Mouse (Mus musculus): ENCODE measurements around the gene Arid5b. TPM values are rescaled to one million over a fixed set of nuclear protein-coding genes. Genes with fewer than 3 reads are reported as not detected.

Arid5b gene
- polyA plus RNA-seq, 1 experiment from 2014 or later = 34.0 TPM

GRCm38 (mm10) chr10:68081712-68082111 lies 196.8 kb downstream of the Arid5b start:
- WGBS = 55% methylated on average over 6 of the region's 6 CpGs
- Histone ChIP-seq H3K4me1 (ENCODE audit: insufficient read depth, low read length) (peaks cover 3% of the 10 kb centered on the region; the same call in 1 of the 2 replicates), H3K9ac (replicated peaks; ENCODE audit: low read length) (no peak overlapping the region), H3K27ac (ENCODE audit: low read length) (no peak overlapping the region), H3K4me3 (ENCODE audit: low read length) (no peak overlapping the region), H3K36me3 (ENCODE audit: insufficient read depth, low read length) (no peaks in the 10 kb centered on the region), H3K9me3 (ENCODE audit: low read length) (peaks cover 5% of the 10 kb centered on the region; the same call in 1 of the 2 replicates), H3K4me2 (replicated peaks; ENCODE audit: low read depth, low read length) (no peak overlapping the region), H3K27me3 (ENCODE audit: insufficient read depth, low read length) (no peaks in the 10 kb centered on the region)
- no peak for ATAC-seq (ENCODE audit: low FRiP score, low TSS enrichment)

GRCm38 (mm10) chr10:68079910-68080670 lies 198.4 kb downstream of the Arid5b start:
- H3K27me3 ChIP-seq (ENCODE audit: insufficient read depth, low read length) = no peaks in the 10 kb centered on the region
- H3K4me1 ChIP-seq (ENCODE audit: insufficient read depth, low read length) = peaks cover 3% of the 10 kb centered on the region; the same call in 1 of the 2 replicates
- peaks cover 5% of the 10 kb centered on the region; the same call in 1 of the 2 replicates for H3K9me3 ChIP-seq (ENCODE audit: low read length)
- no peak overlapping the region for H3K27ac ChIP-seq (ENCODE audit: low read length)
- no peak for ATAC-seq (ENCODE audit: low FRiP score, low TSS enrichment)
- no peaks in the 10 kb centered on the region for H3K36me3 ChIP-seq (ENCODE audit: insufficient read depth, low read length)
- H3K4me2 ChIP-seq (replicated peaks; ENCODE audit: low read depth, low read length) = no peak overlapping the region
- no peak overlapping the region for H3K9ac ChIP-seq (replicated peaks; ENCODE audit: low read length)
- 80% methylated on average over 10 of the region's 10 CpGs for WGBS
- H3K4me3 ChIP-seq (ENCODE audit: low read length) = no peak overlapping the region

GRCm38 (mm10) chr10:68078708-68079107 lies 199.8 kb downstream of the Arid5b start:
- Histone ChIP-seq H3K4me2 (replicated peaks; ENCODE audit: low read depth, low read length) (no peak overlapping the region), H3K4me1 (ENCODE audit: insufficient read depth, low read length) (peaks cover 7% of the 10 kb centered on the region; the same call in 1 of the 2 replicates), H3K4me3 (ENCODE audit: low read length) (no peak overlapping the region), H3K9me3 (ENCODE audit: low read length) (peaks cover 5% of the 10 kb centered on the region; the same call in 1 of the 2 replicates), H3K27ac (ENCODE audit: low read length) (no peak overlapping the region), H3K9ac (replicated peaks; ENCODE audit: low read length) (no peak overlapping the region), H3K36me3 (ENCODE audit: insufficient read depth, low read length) (no peaks in the 10 kb centered on the region), H3K27me3 (ENCODE audit: insufficient read depth, low read length) (no peaks in the 10 kb centered on the region)
- WGBS = 95% methylated on average over 3 of the region's 3 CpGs
- ATAC-seq (ENCODE audit: low FRiP score, low TSS enrichment) = no peak

GRCm38 (mm10) chr10:68075181-68075580 lies 203.4 kb downstream of the Arid5b start:
- ATAC-seq (ENCODE audit: low FRiP score, low TSS enrichment) = no peak
- Histone ChIP-seq H3K9me3 (ENCODE audit: low read length) (peaks cover 5% of the 10 kb centered on the region; the same call in 1 of the 2 replicates), H3K27me3 (ENCODE audit: insufficient read depth, low read length) (no peaks in the 10 kb centered on the region), H3K36me3 (ENCODE audit: insufficient read depth, low read length) (no peaks in the 10 kb centered on the region), H3K4me2 (replicated peaks; ENCODE audit: low read depth, low read length) (no peak overlapping the region), H3K4me1 (ENCODE audit: insufficient read depth, low read length) (peaks cover 4% of the 10 kb centered on the region; the same call in 1 of the 2 replicates), H3K27ac (ENCODE audit: low read length) (no peak overlapping the region), H3K4me3 (ENCODE audit: low read length) (no peak overlapping the region), H3K9ac (replicated peaks; ENCODE audit: low read length) (no peak overlapping the region)
- 88% methylated on average over 5 of the region's 5 CpGs for WGBS

GRCm38 (mm10) chr10:68074291-68074690 lies 204.2 kb downstream of the Arid5b start:
- H3K36me3 ChIP-seq (ENCODE audit: insufficient read depth, low read length) = no peaks in the 10 kb centered on the region
- no peak overlapping the region for H3K4me3 ChIP-seq (ENCODE audit: low read length)
- no peak for ATAC-seq (ENCODE audit: low FRiP score, low TSS enrichment)
- 83% methylated on average over 12 of the region's 12 CpGs for WGBS
- H3K4me1 ChIP-seq (ENCODE audit: insufficient read depth, low read length) = peaks cover 4% of the 10 kb centered on the region; the same call in 1 of the 2 replicates
- no peaks in the 10 kb centered on the region for H3K27me3 ChIP-seq (ENCODE audit: insufficient read depth, low read length)
- no peak overlapping the region for H3K4me2 ChIP-seq (replicated peaks; ENCODE audit: low read depth, low read length)
- no peak overlapping the region for H3K9ac ChIP-seq (replicated peaks; ENCODE audit: low read length)
- H3K27ac ChIP-seq (ENCODE audit: low read length) = no peak overlapping the region
- H3K9me3 ChIP-seq (ENCODE audit: low read length) = peaks cover 5% of the 10 kb centered on the region; the same call in 1 of the 2 replicates

GRCm38 (mm10) chr10:68072626-68073025 lies 205.9 kb downstream of the Arid5b start:
- H3K36me3 ChIP-seq (ENCODE audit: insufficient read depth, low read length) = no peaks in the 10 kb centered on the region
- H3K27ac ChIP-seq (ENCODE audit: low read length) = no peak overlapping the region
- WGBS = 91% methylated on average over 4 of the region's 4 CpGs
- no peak overlapping the region for H3K4me2 ChIP-seq (replicated peaks; ENCODE audit: low read depth, low read length)
- H3K9ac ChIP-seq (replicated peaks; ENCODE audit: low read length) = no peak overlapping the region
- ATAC-seq (ENCODE audit: low FRiP score, low TSS enrichment) = no peak
- H3K4me1 ChIP-seq (ENCODE audit: insufficient read depth, low read length) = peaks cover 4% of the 10 kb centered on the region; the same call in 1 of the 2 replicates
- H3K4me3 ChIP-seq (ENCODE audit: low read length) = no peak overlapping the region
- no peaks in the 10 kb centered on the region for H3K9me3 ChIP-seq (ENCODE audit: low read length)
- H3K27me3 ChIP-seq (ENCODE audit: insufficient read depth, low read length) = no peaks in the 10 kb centered on the region

GRCm38 (mm10) chr10:68071041-68071440 lies 207.5 kb downstream of the Arid5b start:
- no peak overlapping the region for H3K4me2 ChIP-seq (replicated peaks; ENCODE audit: low read depth, low read length)
- ATAC-seq (ENCODE audit: low FRiP score, low TSS enrichment) = no peak
- no peaks in the 10 kb centered on the region for H3K27me3 ChIP-seq (ENCODE audit: insufficient read depth, low read length)
- H3K27ac ChIP-seq (ENCODE audit: low read length) = no peak overlapping the region
- no peak overlapping the region for H3K9ac ChIP-seq (replicated peaks; ENCODE audit: low read length)
- H3K4me1 ChIP-seq (ENCODE audit: insufficient read depth, low read length) = peaks cover 4% of the 10 kb centered on the region; the same call in 1 of the 2 replicates
- H3K36me3 ChIP-seq (ENCODE audit: insufficient read depth, low read length) = no peaks in the 10 kb centered on the region
- no peak overlapping the region for H3K4me3 ChIP-seq (ENCODE audit: low read length)
- WGBS = 89% methylated on average over 7 of the region's 7 CpGs
- H3K9me3 ChIP-seq (ENCODE audit: low read length) = no peaks in the 10 kb centered on the region

GRCm38 (mm10) chr10:68068426-68068825 lies 210.1 kb downstream of the Arid5b start:
- H3K4me1 ChIP-seq (ENCODE audit: insufficient read depth, low read length) = peaks cover 4% of the 10 kb centered on the region; the same call in 1 of the 2 replicates
- H3K4me2 ChIP-seq (replicated peaks; ENCODE audit: low read depth, low read length) = no peak overlapping the region
- ATAC-seq (ENCODE audit: low FRiP score, low TSS enrichment) = no peak
- no peak overlapping the region for H3K4me3 ChIP-seq (ENCODE audit: low read length)
- no peaks in the 10 kb centered on the region for H3K27me3 ChIP-seq (ENCODE audit: insufficient read depth, low read length)
- H3K36me3 ChIP-seq (ENCODE audit: insufficient read depth, low read length) = no peaks in the 10 kb centered on the region
- H3K9ac ChIP-seq (replicated peaks; ENCODE audit: low read length) = no peak overlapping the region
- H3K9me3 ChIP-seq (ENCODE audit: low read length) = no peaks in the 10 kb centered on the region
- WGBS = 88% methylated on average over 8 of the region's 8 CpGs
- H3K27ac ChIP-seq (ENCODE audit: low read length) = no peak overlapping the region

GRCm38 (mm10) chr10:68067961-68068360 lies 210.6 kb downstream of the Arid5b start:
- no peak overlapping the region for H3K9ac ChIP-seq (replicated peaks; ENCODE audit: low read length)
- H3K4me1 ChIP-seq (ENCODE audit: insufficient read depth, low read length) = peaks cover 4% of the 10 kb centered on the region; the same call in 1 of the 2 replicates
- 79% methylated on average over 5 of the region's 5 CpGs for WGBS
- no peak overlapping the region for H3K27ac ChIP-seq (ENCODE audit: low read length)
- H3K36me3 ChIP-seq (ENCODE audit: insufficient read depth, low read length) = no peaks in the 10 kb centered on the region
- H3K4me3 ChIP-seq (ENCODE audit: low read length) = no peak overlapping the region
- H3K27me3 ChIP-seq (ENCODE audit: insufficient read depth, low read length) = no peaks in the 10 kb centered on the region
- no peak overlapping the region for H3K4me2 ChIP-seq (replicated peaks; ENCODE audit: low read depth, low read length)
- ATAC-seq (ENCODE audit: low FRiP score, low TSS enrichment) = no peak
- no peaks in the 10 kb centered on the region for H3K9me3 ChIP-seq (ENCODE audit: low read length)

GRCm38 (mm10) chr10:68066173-68066572 lies 212.4 kb downstream of the Arid5b start:
- Histone ChIP-seq H3K36me3 (ENCODE audit: insufficient read depth, low read length) (no peaks in the 10 kb centered on the region), H3K9ac (replicated peaks; ENCODE audit: low read length) (no peak overlapping the region), H3K4me2 (replicated peaks; ENCODE audit: low read depth, low read length) (no peak overlapping the region), H3K4me1 (ENCODE audit: insufficient read depth, low read length) (peaks cover 5% of the 10 kb centered on the region; the same call in 1 of the 2 replicates), H3K4me3 (ENCODE audit: low read length) (no peak overlapping the region), H3K27me3 (ENCODE audit: insufficient read depth, low read length) (no peaks in the 10 kb centered on the region), H3K9me3 (ENCODE audit: low read length) (no peaks in the 10 kb centered on the region), H3K27ac (ENCODE audit: low read length) (no peak overlapping the region)
- no peak for ATAC-seq (ENCODE audit: low FRiP score, low TSS enrichment)
- 87% methylated on average over 5 of the region's 5 CpGs for WGBS
